Mouse (Mus musculus) yolk sac, embryonic 10.5 days (tissue): ENCODE measurements around the gene Atrn.
A peak's percentile ranks its signal among the peaks of the same experiment; 100 is the strongest.

Source experiments
- DNase-seq: peaks from one replicate; pipeline ENCODE4 v3.0.0-alpha.2; 2017; ENCODE audit warnings: low spot score

Atrn gene

GRCm38 (mm10) chr2:131040854-131041825 lies 134.8 kb downstream of the Atrn start:
- peak; percentile 16 for DNase-seq

GRCm38 (mm10) chr2:131042988-131043387 lies 136.7 kb downstream of the Atrn start, which contains the start of gene Gfra4:
Gfra4 (minus strand) TSS chr2:131043088.
- DNase-seq = no peak

- peak; percentile 23 for DNase-seq
Measured at GRCm38 (mm10) chr2:131044354-131044852, 138.1 kb downstream of the Atrn start.

GRCm38 (mm10) chr2:131044989-131045720 lies 138.9 kb downstream of the Atrn start:
- no peak for DNase-seq

GRCm38 (mm10) chr2:131046025-131046424 lies 139.7 kb downstream of the Atrn start:
- DNase-seq = no peak

GRCm38 (mm10) chr2:131052043-131052442 lies 145.7 kb downstream of the Atrn start:
- DNase-seq = no peak

GRCm38 (mm10) chr2:131052862-131053418 lies 146.6 kb downstream of the Atrn start:
- DNase-seq = no peak

- peak; percentile 30 for DNase-seq
Measured at GRCm38 (mm10) chr2:131053851-131054645, 147.8 kb downstream of the Atrn start.

GRCm38 (mm10) chr2:131054646-131055264 lies 148.5 kb downstream of the Atrn start:
- no peak for DNase-seq

GRCm38 (mm10) chr2:131055631-131056030 lies 149.3 kb downstream of the Atrn start:
- DNase-seq = peak; percentile 32

GRCm38 (mm10) chr2:131056191-131056590 lies 149.9 kb downstream of the Atrn start:
- DNase-seq = peak; percentile 45

GRCm38 (mm10) chr2:131058672-131059071 lies 152.4 kb downstream of the Atrn start:
- DNase-seq = no peak

GRCm38 (mm10) chr2:131059377-131059776 lies 153.1 kb downstream of the Atrn start:
- DNase-seq = no peak

GRCm38 (mm10) chr2:131059781-131060540 lies 153.7 kb downstream of the Atrn start:
- DNase-seq = no peak

GRCm38 (mm10) chr2:131060784-131061183 lies 154.5 kb downstream of the Atrn start:
- no peak for DNase-seq

GRCm38 (mm10) chr2:131061607-131062006 lies 155.3 kb downstream of the Atrn start:
- DNase-seq = peak; percentile 16

- peak; percentile 29 for DNase-seq
Measured at GRCm38 (mm10) chr2:131063404-131063864, 157.1 kb downstream of the Atrn start, which contains the start of gene Adam33. Adam33 (minus strand) TSS chr2:131063814.

- DNase-seq = no peak
Measured at GRCm38 (mm10) chr2:131066342-131066741, 160.0 kb downstream of the Atrn start.

GRCm38 (mm10) chr2:131067481-131067880 lies 161.2 kb downstream of the Atrn start:
- no peak for DNase-seq

- no peak for DNase-seq
Measured at GRCm38 (mm10) chr2:131072536-131072935, 166.2 kb downstream of the Atrn start.
